Mouse (Mus musculus) frontal cortex, postnatal 25 days (tissue): ENCODE measurements at regions not wholly inside any gene's neighbourhood (a gene's known extent, or its start where the extent isn't known, plus 50 kb on each side); places are given as distances from the start of the nearest gene placed in this dataset.

ENCODE experiments used
- DNase-seq, 2 experiments: peaks; one replicate each; pipeline ENCODE4 v3.0.0; 2022; ENCODE audit warnings: low spot score in 2 of 2

DNA sequence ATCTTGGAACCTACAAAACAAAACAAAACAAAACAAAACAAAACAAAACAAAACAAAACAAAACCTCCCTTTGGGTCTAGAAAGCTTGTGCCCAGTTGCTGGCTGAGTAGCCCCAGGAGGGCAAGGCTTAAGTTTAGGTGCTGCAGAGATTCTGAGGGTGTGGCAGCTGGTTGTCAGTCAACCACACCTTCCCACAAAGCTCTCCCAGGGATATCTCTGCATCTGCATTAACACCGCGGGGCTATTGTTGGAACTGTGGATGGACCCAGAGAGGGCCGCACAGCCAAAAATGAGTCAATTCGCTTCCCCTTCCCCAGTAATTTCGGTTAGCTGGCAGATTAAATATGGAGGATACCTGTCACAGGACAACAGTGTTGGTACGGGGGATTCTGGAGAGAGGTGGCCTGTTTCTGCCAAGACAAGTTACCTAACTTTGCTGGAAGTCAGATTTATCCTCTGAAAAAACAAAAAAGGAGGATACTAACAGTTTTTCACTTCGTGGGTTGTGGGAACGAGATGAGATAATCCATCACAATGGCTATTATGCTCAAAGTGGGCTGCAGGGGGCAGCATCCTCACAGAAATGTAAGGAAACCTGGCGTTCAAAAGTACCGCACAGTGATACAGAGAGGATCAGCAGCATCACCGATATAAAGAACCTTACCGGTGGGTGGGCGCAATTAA lies 96.7 kb downstream of the 1500009L16Rik start:
- DNase-seq = peak; percentile 81 to 83

DNA sequence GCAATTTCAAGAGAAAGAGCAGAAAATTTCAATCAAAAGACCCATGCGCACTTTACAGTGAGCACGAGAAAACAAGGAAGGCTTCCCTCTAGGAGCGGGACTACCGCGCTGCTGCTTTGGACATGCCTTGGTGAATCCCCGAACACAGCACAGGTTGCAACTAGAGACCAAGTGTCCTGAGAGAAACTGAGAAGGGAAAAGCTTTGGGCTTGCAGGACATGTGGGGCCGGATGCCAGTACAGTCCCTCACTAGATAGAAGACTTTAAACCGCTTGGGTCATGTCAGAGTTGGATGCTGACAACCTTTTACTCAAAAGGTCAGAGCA lies 97.2 kb downstream of the 1500009L16Rik start:
- no peak for DNase-seq

DNA sequence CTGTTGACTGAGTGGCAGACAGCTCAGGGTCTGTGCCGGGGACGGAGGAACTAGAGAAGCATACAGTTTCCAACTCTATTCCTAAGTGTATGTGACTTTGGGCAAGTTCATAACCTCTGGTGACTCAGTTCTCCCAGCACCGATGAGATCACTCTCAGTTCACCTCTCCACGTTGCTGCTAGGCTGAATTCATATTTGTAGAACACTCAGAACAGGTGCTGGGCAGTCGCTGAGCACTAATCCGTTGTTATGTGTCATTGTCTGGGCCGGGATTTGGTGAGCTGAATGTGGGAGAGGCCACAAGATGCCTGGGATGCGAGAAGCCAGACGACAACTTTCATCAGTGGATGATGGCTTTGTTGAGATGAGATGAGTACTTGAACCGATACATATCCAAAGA lies 98.4 kb downstream of the 1500009L16Rik start:
- DNase-seq = no peak

DNA sequence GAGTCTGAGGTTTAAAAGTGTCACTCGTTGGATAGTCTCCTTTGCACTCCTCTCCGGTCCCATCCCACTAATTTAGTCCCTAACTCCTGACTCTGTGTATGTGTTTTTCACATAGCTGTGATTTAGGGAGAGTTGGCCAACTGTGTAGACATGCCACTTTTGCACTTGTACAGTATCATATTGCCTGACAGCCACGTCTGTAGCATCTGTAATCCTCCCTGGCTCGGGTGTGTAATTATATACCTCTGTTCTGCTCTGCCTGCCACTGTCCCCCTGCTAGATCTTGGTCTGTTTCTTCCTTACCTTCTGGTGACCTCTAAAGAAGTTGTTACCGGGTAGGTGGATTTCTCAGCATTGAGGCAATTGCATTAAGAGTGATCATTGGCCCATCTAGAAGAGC lies 103.4 kb downstream of the 1500009L16Rik start:
- no peak for DNase-seq

DNA sequence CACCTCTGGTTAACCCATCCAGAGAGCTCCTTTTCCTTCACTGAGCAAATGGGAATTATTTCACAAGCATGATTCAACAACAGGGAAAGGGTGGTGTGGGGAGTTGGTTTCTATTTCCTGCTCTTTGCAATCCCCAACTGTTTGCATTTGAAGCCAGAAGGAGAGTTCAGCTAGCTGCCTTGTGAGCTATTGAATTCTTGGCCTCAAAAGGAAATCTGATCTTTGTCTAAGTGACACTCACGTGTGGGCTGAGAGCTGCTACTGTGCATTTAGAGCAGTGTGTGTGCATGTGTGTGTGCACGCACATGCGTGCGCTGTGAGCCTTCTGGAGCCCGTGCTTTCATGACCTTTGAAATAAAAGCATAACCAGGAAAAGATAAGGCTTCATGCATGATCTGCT lies 113.7 kb downstream of the 1500009L16Rik start:
- no peak for DNase-seq

DNA sequence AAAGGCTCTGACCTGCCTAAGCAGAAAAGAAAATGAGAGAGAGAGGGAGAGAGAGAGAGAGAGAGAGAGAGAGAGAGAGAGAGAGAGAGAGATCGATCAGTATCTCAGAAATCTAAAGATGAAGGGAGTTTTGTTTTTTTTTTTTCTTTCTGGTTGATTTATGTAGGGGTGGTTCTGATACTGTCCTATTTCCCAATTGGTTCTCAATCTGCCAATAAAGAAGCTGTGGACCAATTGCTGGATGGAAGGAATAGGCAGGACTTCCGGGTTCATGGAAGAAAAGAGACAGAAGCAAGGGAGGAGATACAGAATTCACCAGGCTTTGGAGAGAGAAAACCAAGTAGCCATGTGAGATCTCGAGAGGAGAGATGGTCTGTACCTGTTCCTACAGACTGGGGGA lies 117.6 kb downstream of the 1500009L16Rik start:
- DNase-seq = no peak

DNA sequence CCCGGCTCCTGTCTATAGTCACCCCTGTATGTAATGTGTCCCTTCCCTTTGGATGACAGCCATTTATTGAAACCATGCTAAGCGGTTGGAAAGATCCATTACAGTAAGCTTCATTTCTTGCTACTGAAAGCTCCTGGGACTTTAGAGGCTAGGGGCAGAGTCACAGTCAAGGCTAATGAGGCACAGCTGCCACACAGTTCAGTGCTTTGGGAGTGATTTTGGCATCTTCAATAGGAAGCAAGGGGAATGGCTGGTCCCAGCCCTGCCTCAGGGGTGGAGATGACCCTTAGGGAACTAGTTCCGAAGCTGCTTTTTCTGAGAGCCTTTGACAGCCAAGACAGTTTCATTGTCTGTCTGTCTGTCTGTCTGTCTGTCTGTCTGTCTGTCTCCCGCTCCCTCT lies 128.2 kb downstream of the 1500009L16Rik start:
- no peak for DNase-seq

DNA sequence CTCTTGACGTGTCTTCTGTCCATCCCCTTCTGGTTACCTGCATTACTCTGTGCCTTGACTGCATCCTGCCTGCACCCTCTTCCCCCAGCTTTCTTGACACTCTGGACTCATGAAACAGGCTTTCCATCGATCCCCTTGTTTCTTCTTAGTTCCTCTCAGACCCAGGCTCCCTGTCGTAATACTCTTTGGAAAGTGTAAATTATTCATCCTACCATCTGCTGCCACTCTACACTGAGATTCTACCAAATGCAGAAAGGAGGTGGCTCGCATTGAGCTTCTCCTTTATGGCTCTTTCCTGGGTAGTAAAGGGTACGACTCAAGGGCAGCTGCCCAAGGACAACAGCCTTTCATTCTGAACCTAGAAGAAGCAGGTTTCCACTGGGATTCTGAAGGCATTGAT lies 129.5 kb downstream of the 1500009L16Rik start:
- DNase-seq = no peak

DNA sequence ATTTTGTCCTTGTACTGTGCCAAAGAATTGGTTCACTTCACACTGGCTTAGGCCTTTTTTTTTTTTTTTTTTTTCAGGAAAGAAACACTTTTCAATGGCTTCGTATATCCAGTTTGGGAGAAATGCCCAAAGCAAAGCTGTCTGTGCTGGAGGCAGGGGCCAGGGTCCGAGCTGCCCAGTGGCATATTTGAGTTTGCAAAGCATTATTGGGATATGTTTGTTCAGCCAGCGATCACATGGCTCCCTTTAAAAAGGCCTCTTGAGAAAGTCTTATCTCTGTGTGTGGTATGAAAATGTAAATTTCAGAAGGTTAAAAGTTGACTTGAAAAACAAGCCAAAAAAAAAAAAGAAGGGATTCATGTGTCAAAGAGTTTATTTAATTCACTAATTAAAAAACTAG lies 130.1 kb downstream of the 1500009L16Rik start:
- no peak for DNase-seq

DNA sequence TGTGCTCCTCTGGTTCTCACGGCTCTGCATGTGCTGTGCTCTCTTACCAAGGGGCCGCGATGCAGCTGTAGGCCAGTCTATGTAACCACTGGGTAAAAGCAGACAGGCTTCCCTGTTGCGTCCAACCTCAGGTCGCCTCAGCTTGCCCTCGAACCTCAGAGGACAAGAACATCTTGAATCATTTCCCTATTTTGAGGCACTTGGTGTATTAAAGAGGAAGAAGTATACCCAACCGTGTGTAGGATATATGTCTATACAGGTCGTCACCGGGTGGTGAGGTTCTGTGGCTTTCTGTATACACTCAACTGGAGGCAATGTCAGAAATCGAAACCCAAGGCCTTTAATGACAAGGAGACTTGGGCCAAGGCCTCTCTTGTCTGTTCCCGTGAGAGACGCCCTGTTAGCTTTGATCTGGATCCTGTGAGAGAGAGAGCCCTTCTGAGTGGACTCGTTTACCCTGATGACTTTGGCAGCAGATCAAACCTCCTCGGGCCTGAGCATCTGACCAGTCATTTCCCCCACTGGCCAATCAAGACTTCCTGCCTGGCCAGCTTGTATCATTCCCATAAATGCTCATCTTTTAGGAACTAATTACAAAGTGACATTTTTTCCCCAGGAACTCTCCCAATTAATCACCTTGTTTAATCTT lies 135.3 kb downstream of the 1500009L16Rik start:
- DNase-seq = no peak

DNA sequence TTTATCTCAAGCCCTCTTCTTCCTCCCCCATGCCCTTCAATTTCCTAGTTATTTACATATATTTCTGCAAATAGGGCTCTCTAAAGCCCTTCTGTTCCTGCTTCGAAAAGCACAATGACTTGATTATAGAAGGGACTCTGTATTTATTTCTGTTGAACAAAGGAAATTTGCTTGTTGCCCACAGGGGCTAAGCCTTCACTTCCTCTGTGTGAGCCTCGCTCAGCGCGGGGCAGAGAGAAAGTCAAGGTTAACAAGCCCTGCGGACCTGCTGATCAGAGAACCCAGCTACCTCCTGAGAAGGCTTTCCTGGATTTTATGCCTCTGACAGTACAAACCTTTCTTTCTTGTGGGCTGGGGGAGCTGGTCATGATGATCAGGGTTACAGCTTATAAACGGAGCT lies 136.0 kb downstream of the 1500009L16Rik start:
- DNase-seq = no peak

DNA sequence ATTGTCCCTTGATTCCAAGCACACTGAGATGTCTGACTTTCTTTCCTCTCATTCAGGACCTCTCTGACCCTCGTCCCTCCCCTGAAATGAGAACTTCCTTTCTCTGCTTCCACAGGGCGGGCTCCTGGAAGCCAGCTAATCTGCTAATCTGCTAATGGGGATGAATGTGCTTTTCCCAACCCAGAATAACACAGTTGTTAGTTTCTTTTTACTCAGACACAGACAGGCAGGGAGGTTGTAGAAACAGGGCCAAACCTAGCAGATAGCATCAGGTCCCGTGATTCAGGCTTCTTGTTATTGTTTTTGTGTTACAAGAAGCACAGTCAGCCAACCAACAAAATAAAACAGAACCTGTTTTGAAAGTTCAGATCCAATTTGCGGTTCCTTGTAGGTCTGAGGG lies 137.0 kb downstream of the 1500009L16Rik start:
- no peak for DNase-seq

DNA sequence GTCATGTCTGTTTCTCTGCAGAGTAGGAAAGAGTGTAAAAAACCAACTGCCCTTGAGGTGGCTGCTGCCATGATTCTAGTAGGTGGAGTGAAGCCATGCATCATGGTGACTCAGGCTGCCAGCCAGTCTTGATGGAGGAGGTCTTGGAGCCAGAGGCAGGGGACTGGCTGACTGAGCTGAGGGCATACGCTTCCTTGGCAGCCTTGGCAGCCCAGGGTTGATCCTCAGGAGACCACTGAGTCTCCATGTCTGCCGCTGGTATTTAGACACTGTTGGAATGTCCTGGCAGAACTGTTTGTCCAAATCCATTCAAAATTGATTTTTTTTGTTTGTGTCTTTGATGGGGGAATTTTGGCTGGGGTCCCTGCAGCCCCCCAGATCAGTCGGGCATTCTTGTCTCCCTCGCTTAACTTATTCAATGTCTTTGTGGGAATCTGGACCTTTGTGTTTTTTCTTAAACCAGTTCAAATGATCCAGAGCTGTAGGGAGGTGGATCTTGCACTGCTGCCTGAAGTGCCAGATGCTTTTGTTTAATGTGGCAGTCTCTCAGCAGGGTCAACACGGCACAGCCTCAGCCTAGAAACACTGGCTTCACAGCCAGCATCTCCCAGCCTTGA lies 139.0 kb downstream of the 1500009L16Rik start:
- no peak for DNase-seq

DNA sequence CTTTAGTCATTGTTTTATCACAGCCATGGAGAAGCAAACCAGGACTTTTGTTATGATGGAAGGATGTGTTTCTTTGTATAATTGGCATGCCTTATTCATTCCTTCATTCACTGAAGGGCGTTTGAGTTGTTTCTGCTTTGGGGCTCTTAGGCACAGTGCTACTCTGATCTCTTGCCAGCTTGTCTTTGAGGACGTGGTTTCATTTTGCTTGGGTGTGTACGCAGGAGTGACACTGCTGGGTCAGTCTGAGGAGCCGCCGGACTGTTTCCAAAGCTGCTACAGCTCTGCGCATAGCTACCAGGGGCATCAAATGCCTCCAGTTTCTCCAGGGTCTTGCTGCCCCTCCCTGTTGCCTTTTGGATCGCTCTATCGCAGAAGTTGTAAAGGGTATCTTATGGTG lies 141.9 kb downstream of the 1500009L16Rik start:
- no peak for DNase-seq

DNA sequence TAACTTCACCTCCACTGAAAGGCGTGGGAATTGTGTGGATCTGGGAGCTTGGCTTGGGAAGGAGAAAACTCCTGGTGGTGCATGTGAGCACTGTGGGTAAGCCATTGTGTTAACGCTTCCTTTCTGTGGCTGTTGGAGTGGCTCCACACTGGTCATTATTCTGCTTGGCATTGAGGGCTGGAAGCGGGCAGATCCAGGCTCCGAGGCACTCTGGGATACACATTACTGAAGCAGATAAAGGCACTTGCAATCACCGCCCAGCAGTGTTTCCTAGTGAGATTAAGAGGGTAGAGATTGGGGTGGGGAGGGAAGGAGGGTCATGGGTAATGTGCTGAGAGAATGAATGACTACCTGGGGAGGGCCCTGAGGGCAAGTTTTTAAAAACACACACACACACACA lies 143.3 kb downstream of the 1500009L16Rik start:
- no peak for DNase-seq

DNA sequence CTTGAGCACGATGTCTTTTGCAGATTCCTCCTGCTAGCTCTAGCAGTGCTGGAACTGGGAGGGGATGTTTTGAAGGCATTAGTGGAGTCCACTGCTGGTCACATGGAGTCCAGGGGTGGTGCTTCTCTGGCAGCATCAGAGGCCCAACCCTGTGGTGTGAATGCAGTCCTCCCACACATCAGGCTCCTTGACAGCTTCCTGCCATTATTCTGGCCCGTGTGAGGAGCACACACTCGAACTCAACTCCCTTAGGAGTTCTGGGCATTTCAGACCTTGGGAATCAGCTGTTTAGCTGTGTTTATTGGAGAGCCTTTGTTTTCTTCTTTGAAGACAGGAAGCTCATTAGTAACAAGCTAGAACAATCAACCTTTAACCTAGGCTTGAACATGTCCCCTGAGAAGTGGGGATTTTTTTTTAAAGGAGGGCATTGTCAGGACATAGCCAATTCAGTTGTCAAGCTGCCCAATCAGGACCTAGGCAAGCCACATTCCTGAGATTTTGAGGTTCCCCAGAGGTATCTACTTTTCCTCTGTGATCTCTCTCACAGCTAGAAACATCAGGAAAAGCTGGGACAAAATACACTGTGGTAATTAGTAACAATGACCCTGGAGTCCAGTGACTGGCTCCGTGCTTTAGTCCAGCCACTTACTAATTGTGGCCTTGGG lies 149.2 kb downstream of the 1500009L16Rik start:
- no peak for DNase-seq

DNA sequence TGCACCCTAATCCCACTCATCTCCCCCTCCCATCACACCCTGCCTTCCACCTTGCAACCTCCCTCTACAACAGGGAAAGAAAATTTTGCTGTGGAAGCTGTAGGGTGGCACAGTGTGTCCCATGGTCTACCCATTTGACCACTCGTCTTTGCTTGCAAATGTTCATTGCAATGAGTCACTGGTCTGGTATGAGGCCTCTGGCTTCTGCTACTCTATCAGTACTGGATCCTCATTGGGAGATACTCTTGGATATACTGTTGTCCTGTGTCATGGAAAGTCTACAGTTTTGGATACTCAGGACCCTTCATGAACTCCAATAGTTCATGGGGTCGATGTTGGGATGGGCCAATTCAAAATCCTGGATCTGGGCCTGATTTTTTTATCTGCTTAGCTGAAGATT lies 156.1 kb downstream of the 1500009L16Rik start:
- no peak for DNase-seq

DNA sequence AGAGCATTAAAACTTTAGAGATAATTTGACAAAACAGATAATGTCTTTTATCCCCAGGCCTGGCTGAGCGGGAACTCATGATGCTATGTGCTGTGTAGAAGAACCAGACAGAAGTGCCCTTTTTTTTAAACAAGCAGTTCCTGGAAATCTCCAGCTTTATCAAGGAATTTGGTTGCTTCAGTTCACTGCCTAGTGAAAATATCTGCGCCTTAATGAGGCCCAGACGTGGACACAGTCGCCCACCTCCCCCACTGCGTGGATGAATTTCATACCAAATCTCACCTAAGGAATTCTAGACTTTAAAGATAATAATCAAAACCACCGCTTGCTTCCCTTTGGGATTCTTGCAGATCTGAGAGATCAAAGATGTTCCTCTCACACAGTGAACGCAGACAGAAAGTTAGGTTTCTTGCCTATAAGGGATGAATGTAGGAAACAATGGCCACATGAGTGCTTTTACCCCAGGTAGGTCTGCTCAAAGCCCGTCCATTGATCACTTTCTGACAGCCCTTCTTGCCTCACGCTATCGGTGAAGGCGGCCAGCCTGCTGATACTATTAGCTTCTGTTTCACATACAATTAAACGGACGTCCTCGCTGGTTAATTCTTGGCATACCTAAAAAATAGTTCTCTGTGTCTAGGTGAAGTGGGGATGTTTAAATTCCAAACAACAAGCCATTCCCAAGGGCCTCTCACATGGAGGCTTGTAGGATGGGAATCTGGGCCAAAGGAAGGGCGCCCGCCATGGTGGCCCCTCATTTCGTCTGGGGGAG lies 159.6 kb downstream of the 1500009L16Rik start:
- no peak for DNase-seq

DNA sequence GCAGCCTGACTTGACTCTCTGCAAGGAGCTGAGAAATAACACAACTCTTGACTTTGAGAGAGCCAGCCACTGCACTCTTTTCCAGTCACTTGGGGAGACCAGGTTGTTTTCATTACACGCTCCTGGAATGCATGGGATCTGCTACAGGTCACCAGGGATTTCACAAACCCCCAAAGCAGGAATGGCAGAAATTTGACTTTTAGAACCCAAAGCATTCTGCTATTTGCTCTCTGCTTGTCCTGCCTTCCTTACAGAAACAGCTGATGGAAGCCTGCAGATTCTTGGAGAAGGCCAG lies 160.2 kb downstream of the 1500009L16Rik start:
- no peak for DNase-seq

DNA sequence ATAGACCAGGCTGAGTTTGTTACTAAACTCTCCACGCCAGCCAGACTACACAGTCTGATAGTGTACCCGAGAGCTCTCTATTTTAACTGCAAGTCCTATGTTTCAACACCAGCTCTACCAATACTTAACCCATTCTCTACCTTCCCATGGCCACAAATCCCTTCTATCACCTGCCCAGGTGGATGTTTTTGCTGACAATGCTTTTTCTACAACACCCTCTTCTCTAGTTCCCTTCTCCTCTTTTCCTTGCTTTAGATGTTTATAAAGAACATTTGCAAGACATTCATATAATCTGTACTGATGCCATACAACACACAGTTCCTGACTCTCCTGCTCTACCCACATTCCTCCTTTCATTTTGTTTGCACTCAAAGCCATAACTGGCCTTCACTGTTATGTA lies 161.9 kb downstream of the 1500009L16Rik start:
- no peak for DNase-seq

DNA sequence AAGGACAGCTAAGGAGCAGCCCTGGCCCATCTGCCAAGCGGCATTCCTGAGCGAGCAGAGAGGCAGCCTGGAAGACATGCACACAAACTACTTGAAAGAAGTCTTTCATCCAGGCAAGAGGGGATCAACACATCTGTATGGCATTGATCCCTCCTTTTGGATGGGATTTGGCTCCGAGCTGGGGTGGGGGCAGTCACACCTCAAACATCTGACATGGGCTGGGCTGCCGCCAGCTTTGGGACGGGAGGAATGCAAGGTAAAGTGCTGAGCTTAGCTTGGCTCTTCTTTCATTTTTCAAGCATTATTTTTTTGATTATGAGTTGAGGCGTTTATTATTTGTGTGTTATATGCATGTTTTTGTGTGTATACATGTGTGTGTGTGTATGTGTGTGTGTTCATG lies 165.9 kb downstream of the 1500009L16Rik start:
- no peak for DNase-seq

DNA sequence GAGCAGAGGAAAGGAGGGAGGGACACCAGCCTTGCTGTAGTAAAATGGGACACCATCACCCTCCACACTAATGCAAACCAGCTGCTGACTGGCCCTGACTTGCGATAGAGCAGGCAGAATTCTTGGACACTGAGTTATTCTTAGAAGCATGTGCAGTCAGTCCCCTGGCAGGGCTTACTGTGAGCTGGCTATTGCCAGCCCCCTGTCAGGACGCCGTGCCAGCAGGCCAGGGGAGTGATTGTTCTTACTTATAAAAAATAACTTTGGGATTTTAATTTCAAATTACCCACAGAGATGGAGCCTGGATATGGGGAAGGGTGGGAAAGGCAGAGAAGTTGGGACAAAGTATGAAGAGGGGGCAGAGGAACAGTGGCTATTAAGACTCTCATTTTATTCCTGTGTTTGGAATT lies 173.1 kb downstream of the 1500009L16Rik start:
- no peak for DNase-seq
